28 mouse cellular contexts compared by ENCODE assay signal in genomic region chr17:54353063-54353462, GRCm38 (mm10). TPM values are rescaled to one million over a fixed set of nuclear protein-coding genes. Genes with fewer than 3 reads are reported as not detected.
DNase-seq lines count a peak whose midpoint lies in the region; ATAC-seq and TF ChIP-seq lines count a peak whose summit lies in the region.
"Had no signal": no experiment of that assay in that cellular context is flagged by ENCODE, and none has a peak within 500 bp of the region (broad histone marks: within the 10 kb centered on the region; RNA-seq: fewer than 3 reads in every experiment).

No protein-coding gene starts in this region.

- H3K4me2 ChIP-seq in midbrain, embryonic 15.5 days = no peak overlapping the region
- H3K4me2 ChIP-seq: embryonic facial prominence, embryonic 13.5 days; embryonic facial prominence, embryonic 15.5 days; forebrain, embryonic 12.5 days had no signal

- no peaks in the 10 kb centered on the region for H3K9me3 ChIP-seq in midbrain, embryonic 15.5 days
- H3K9me3 ChIP-seq in midbrain, embryonic 10.5 days (replicated peaks) = no peaks in the 10 kb centered on the region
- H3K9me3 ChIP-seq: embryonic facial prominence, embryonic 13.5 days; embryonic facial prominence, embryonic 15.5 days; forebrain, embryonic 10.5 days; forebrain, embryonic 12.5 days had no signal

- 0 out of 2 replicates have a peak, but pooled peaks have one; percentile 63 for ATAC-seq in midbrain, embryonic 15.5 days (replicated peaks)
- ATAC-seq: activated CD4-positive, CD25-positive, alpha-beta regulatory T cell, adult 4 months; CD4-positive, CD25-positive, alpha-beta regulatory T cell, adult 4 months; forebrain, embryonic 14.5 days; forebrain, embryonic 16.5 days had no signal

- TF ChIP-seq CTCF in brain, embryonic 14.5 days (IDR thresholded peaks at IDR 0.05; ENCODE audit: borderline replicate concordance, extremely low read depth, insufficient read depth, insufficient read length) = no peak

- H3K4me3 ChIP-seq in midbrain, embryonic 15.5 days = no peak overlapping the region
- H3K4me3 ChIP-seq in midbrain, embryonic 10.5 days = no peak overlapping the region
- H3K4me3 ChIP-seq: embryonic facial prominence, embryonic 13.5 days; embryonic facial prominence, embryonic 15.5 days; erythroblast, embryonic 14.5 days; forebrain, embryonic 10.5 days; forebrain, embryonic 12.5 days had no signal

- TF ChIP-seq POLR2A in brain, embryonic 14.5 days (IDR thresholded peaks at IDR 0.05; ENCODE audit: borderline replicate concordance, extremely low read depth, insufficient read depth, insufficient read length, poor library complexity, severe bottlenecking) = no peak

- H3K9ac ChIP-seq in midbrain, embryonic 15.5 days = no peak overlapping the region
- H3K9ac ChIP-seq: embryonic facial prominence, embryonic 13.5 days; embryonic facial prominence, embryonic 15.5 days; forebrain, embryonic 12.5 days had no signal

- no peak overlapping the region for H3K27ac ChIP-seq in midbrain, embryonic 15.5 days
- no peak overlapping the region for H3K27ac ChIP-seq in midbrain, embryonic 10.5 days (replicated peaks)
- H3K27ac ChIP-seq: embryonic facial prominence, embryonic 13.5 days; embryonic facial prominence, embryonic 15.5 days; forebrain, embryonic 10.5 days; forebrain, embryonic 12.5 days had no signal

- no peaks in the 10 kb centered on the region for H3K36me3 ChIP-seq in midbrain, embryonic 15.5 days (replicated peaks)
- no peaks in the 10 kb centered on the region for H3K36me3 ChIP-seq in midbrain, embryonic 10.5 days
- H3K36me3 ChIP-seq: embryonic facial prominence, embryonic 13.5 days; embryonic facial prominence, embryonic 15.5 days; forebrain, embryonic 10.5 days; forebrain, embryonic 12.5 days; G1E had no signal

- H3K27me3 ChIP-seq in midbrain, embryonic 15.5 days (replicated peaks) = no peaks in the 10 kb centered on the region
- no peaks in the 10 kb centered on the region for H3K27me3 ChIP-seq in midbrain, embryonic 10.5 days (ENCODE audit: low read depth, poor library complexity, severe bottlenecking)
- H3K27me3 ChIP-seq: CH12.LX; embryonic facial prominence, embryonic 13.5 days; embryonic facial prominence, embryonic 15.5 days; forebrain, embryonic 12.5 days; Patski had no signal

- WGBS in midbrain, embryonic 15.5 days = 67% methylated on average over 2 of the region's 2 CpGs
- WGBS in midbrain, embryonic 10.5 days = 85% methylated on average over 2 of the region's 2 CpGs

- DNase-seq in midbrain, embryonic 10.5 days (ENCODE audit: low spot score) = no peak
- peak; percentile 11 for DNase-seq in brain, embryonic 14.5 days (ENCODE audit: low read depth)
- DNase-seq in retina, embryonic 14.5 days (ENCODE audit: low spot score) = peak; percentile 16
- DNase-seq in urinary bladder, postnatal 10 days (ENCODE audit: low spot score) = no peak
- no peak for DNase-seq in B cell, adult 2 months
- DNase-seq: adrenal gland, adult 8-10 months; adrenal gland, postnatal 14 days; adrenal gland, postnatal 36 days; cerebellum, adult 11 months; cerebellum, adult 18-20 months; cerebellum, adult 8-10 months; cerebellum, adult 9-11 months; cerebellum, postnatal 14 days; cerebellum, postnatal 36 days; embryo, embryonic 11 days had no signal

- H3K4me1 ChIP-seq in midbrain, embryonic 15.5 days = no peaks in the 10 kb centered on the region
- no peaks in the 10 kb centered on the region for H3K4me1 ChIP-seq in midbrain, embryonic 10.5 days
- H3K4me1 ChIP-seq: embryonic facial prominence, embryonic 13.5 days; embryonic facial prominence, embryonic 15.5 days; forebrain, embryonic 10.5 days; forebrain, embryonic 12.5 days had no signal

RNA-seq across cellular contexts. Expression of gene Slc5a7, which starts 54.2 kb away (rescaled TPM):
- polyA plus RNA-seq in midbrain, embryonic 15.5 days (2015; fragmentation: Nextera tagmentation; extraction: Ambion mirVana) = 2.1 and 2.9 TPM in 2 replicates
- polyA plus RNA-seq in midbrain, embryonic 10.5 days (2016; fragmentation: Nextera tagmentation; extraction: Ambion mirVana) = 1.2 and 1.7 TPM in 2 replicates
- 2.1 and 5.0 TPM in 2 replicates for polyA plus RNA-seq in brain, embryonic 14.5 days (2012; rRNA removed)
- polyA plus RNA-seq: activated CD4-positive, CD25-positive, alpha-beta regulatory T cell, adult 4 months; CD4-positive, CD25-positive, alpha-beta regulatory T cell, adult 4 months; erythroblast, embryonic 14.5 days; G1E; Patski had no signal

Comparison
In these comparisons a context has a peak if more than half of its experiments do, and no peak if none do; other contexts are left out.
1. DNase-seq: peak in brain, embryonic 14.5 days (single experiment) and retina, embryonic 14.5 days (single experiment); none in midbrain, embryonic 10.5 days (single experiment), urinary bladder, postnatal 10 days (single experiment) and B cell, adult 2 months (0 of 2).